Mouse (Mus musculus) embryo, embryonic 10 days (tissue): ENCODE results near the gene 6430571L13Rik.

Experiments used
- DNase-seq: peaks from one replicate; pipeline ENCODE4 v3.0.0-alpha.2; 2015; ENCODE audit warnings: low spot score

The 6430571L13Rik gene

DNA sequence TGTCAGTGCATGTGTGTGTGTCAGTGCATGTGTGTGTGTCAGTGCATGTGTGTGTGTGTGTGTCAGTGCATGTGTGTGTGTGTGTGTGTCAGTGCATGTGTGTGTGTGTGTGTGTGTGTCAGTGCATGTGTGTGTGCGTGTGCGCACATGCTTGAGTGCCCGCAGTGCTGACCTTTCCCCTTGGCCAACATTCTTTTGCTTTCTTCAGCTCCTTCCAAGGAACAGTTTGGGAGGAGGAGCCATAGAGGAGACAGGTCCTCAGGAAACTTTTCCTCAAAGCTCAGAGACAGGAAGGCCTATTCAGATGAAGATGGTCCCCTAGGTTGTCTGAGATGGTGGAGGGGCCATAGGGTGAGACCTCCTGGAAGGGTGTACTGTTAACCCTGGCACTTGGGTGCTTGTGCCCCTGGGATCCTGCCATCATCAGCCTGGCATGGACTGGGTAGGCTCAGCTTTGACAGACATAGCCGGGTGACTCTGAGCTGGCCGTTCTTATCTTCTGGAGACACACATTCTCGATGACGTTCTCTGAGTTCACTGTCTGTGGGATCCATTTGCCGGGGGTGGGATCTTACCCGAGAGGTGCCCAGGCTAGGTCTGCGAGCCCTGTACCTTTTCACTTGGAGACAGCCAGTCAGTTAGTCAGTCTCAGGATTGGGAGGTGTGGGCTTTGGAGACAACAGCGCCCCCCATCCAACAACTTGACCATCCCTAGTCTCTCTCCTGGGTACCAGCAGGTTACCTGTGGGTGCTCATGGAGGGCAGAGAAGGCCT is 33.1 kb upstream of the 6430571L13Rik start:
- DNase-seq = no peak

GRCm38 (mm10) chr9:107307886-107308285 is 32.5 kb upstream of the 6430571L13Rik start:
- DNase-seq = no peak

DNA sequence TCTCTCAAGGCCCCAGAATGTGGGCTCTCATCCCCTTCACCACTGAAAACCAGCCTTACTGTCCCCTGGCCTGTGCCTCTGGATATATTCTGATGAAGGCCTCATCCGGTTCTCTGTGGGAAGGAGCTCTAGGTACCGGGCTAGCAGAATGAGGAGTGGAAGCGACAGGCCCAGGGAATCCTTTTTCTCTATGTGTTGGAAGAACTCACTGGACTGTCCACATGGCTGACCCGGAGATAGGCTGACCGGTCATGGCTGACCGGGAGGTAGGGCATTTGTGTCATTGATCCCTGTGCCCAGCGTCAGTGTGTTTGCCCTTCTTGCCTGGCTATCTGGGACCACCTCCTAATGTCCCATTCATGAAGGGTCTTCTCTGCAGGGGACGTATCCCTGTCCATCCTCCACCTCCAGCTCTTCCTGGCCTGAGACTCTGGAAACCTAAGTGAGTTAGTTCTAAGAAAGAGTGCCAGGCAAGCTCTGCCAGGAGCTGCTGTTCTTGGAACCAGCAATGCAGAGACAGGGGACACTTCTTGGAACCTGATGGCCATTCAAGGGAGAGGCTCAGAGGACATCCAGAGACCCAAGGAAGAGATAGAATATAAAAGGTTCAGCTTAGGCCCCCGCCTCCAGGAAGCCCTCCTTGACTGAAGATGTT is 31.9 kb upstream of the 6430571L13Rik start:
- DNase-seq = no peak

- no peak for DNase-seq
These were observed 31.2 kb upstream of the 6430571L13Rik start for GRCm38 (mm10) chr9:107309171-107309570.

DNA sequence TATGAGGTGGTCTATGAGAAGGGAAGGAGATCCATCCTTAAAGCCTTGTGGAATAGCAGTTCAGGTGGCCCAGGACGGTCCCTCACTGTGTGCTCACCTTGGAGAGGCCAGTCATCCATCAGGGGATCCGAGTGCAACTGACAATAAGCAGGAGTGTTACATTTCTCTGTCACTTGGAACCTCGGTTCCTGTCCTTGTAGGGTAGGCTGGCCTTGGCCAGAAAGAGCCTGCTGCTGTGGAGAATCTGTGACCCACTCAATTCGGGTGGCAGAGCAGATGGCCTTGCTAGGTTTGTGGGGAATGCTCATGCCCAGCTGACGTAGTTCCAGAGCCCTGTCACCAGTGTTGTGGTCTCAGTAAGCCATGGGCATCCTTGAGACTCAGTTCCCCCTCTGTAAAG is 30.8 kb upstream of the 6430571L13Rik start:
- no peak for DNase-seq

GRCm38 (mm10) chr9:107312811-107313584 is 27.4 kb upstream of the 6430571L13Rik start:
- no peak for DNase-seq

DNA sequence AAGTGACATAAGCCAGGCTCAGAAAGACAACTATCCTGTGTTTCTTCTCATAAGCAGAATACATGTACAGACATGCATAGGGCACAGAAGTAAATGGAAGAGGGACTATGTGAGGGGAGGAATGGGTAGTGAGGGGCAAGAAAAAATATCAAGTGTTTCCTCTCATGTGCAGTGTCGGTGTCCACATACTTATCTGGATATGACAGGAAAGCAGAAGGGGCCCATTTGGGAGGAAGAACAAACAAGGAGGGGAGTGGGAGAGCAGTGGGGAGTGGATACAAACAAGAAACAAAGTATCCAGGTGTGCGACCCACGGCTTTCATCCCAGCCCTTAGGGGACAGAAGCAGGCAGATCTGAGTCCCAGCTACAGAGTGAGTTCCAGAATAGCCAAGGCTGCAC is 26.5 kb upstream of the 6430571L13Rik start:
- no peak for DNase-seq

GRCm38 (mm10) chr9:107315791-107316190 is 24.6 kb upstream of the 6430571L13Rik start:
- no peak for DNase-seq

DNA sequence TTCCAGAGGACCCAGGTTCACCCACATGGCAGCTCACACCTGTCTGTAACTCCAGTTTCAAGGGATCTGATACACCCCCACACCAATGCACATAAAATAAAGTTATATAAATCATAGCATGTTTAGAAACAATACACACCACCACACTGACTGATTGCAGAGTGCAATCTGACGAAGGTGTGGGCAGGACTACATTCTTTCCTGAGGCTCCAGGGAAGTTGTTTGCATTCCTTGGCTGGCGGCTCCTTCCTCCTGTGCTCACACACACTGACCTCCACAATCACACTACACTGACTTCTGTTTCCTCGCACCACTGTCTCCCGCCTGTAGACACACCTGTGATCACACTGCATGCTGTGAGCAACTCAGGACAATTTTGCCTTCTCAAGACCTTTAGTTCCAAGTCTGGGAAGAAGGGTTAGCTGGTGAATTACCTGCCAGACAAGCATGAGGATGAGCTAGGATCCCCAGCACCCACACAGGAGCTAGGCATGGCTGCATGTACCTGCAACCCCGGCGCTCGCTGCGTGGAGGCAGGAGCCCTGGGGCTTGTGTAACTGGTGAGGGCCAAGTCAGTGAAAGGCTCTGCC is 17.8 kb upstream of the 6430571L13Rik start:
- no peak for DNase-seq

- no peak for DNase-seq
These were observed 16.8 kb upstream of the 6430571L13Rik start for GRCm38 (mm10) chr9:107323558-107323957.

DNA sequence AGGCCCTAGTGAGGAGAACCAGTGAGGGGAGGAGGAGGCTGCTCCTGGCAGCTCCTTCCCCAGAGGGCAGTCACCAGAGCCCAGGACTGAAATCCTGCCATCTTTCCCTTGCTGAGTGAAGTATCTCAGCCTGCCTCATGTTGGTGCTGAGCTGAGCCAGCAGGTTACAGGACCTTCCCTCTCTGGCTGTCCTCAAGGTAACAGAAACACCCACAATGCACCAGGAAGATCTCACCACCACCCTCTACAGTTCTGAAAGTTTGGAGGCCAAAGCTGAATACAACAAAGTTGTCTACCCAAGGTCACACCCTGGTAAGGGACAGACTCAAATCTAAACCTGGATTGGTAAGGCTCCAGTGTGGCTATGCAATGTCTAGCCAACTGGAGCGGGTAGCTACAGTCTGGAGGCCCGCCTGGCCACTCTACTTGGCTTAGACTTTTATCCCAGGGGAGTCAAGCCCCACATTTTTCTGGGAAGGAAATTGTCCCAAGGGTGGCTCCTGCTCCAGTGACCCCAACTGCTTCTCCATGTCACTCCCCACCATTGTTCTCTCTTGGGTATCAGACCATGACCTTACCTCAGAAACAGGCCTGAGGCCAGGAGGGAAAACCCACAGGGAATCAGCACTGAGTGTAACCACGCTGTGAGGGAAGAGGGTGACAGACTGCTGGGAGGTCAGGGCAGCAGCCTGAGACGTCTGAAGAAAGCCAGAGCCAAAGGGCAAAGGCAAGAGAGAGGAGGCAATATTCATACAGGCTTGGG is 15.4 kb upstream of the 6430571L13Rik start:
- DNase-seq = no peak

DNA sequence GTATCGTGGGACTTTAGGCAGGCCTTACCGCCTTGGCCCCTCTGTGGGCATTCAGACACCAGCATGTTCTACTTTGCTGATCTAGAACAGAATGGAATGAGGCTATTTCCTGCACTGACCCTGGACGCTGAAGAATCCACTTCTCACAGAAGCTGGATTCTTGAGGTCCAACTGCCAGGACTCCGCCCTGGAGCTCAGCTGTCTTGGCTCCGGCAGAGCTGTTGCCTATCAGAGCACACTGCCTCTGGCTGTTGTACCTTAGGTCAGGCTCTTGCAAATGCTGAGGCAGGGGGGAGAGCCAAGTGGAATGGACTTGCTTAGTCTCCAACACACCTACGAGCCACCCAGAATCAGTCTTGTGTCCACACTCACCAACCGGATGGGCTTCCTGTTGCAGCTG is 14.5 kb upstream of the 6430571L13Rik start:
- DNase-seq = no peak

- no peak for DNase-seq
These were observed 12.4 kb upstream of the 6430571L13Rik start for GRCm38 (mm10) chr9:107327879-107328620.

GRCm38 (mm10) chr9:107330791-107331190 is 9.6 kb upstream of the 6430571L13Rik start:
- DNase-seq = no peak

GRCm38 (mm10) chr9:107333686-107334085 is 6.7 kb upstream of the 6430571L13Rik start:
- DNase-seq = no peak

DNA sequence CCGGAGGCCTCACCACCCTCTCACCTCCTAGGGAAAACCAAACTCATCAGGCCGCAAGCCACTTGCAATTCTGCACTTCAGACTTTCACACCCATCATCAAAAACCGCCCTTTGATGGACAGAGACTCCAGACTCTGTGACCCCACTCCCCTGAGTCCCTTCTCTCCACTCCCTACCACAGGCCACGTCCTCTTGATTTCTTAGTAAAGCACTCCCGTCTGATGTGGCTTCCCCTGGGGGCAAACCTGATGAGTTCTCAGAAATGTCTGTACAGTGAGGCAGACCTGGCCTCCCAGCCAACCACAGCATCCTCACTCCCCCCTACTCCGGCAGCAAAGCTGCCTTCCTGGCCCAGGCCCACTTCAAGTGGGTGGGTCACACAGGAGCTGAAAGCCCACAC is 6.0 kb upstream of the 6430571L13Rik start:
- no peak for DNase-seq

DNA sequence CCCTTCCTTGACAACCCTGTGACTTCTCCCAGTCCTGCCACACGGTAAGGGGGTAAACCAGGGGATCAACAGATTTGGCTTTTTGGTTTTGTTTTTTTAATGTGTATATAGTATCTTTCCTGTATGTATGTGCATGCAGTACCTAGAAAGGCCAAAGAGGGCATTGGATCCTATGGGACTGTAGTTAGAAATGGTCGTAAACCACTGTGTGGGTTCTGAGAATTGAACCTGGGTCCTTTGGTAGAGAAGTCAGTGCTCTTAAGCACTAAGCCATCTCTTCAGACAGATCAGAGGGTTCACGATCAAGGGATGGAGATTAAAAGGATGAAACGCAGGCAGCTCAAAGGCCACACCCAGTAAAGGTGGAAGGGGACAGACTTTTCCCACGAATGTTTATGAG is 5.4 kb upstream of the 6430571L13Rik start:
- no peak for DNase-seq

- DNase-seq = peak; percentile 54
These were observed 4.5 kb upstream of the 6430571L13Rik start for GRCm38 (mm10) chr9:107335909-107336308.

- DNase-seq = no peak
These were observed 4.0 kb upstream of the 6430571L13Rik start for GRCm38 (mm10) chr9:107336386-107336785.

DNA sequence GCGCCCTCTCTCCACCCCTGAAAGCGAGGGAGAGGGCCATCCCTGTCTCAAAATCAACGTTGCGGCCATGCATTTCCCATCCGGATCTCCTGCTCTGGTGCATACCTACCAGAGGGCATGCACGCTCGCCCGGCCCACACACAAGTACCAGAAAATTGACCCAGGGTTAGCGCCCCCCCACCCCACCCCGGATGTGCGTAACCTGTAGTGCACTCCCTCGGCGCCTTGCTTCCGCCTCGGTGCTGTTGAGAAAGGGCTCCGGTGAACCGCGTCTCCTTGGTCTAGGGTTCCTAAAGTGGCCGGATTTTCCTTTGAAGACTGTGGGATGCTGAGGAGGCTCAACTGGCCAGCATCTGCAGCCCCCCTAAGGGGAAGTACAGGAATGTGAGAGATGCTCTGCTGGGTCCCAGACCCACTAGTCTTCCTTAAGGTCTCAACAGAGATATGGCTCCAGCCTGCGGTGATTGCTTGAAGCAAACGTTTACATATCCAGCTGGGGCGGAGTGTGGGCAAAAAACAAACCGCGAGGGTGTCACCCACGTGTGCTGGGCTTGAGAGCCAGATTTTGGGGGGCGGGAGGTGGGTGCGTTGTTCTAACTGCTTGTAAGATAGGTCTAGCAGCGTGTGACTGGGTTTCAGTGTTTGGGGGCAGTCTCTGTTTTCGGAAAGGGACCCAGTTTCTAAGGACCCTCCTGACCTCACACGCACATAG is 2.1 kb upstream of the 6430571L13Rik start, which contains the start of gene Hemk1:
Hemk1 (minus strand) TSS at position 179 of the 712 bp plus-strand sequence.
- peak; percentile 89 for DNase-seq
